ENCODE assay signal across 15 mouse cellular contexts in the genomic region with DNA sequence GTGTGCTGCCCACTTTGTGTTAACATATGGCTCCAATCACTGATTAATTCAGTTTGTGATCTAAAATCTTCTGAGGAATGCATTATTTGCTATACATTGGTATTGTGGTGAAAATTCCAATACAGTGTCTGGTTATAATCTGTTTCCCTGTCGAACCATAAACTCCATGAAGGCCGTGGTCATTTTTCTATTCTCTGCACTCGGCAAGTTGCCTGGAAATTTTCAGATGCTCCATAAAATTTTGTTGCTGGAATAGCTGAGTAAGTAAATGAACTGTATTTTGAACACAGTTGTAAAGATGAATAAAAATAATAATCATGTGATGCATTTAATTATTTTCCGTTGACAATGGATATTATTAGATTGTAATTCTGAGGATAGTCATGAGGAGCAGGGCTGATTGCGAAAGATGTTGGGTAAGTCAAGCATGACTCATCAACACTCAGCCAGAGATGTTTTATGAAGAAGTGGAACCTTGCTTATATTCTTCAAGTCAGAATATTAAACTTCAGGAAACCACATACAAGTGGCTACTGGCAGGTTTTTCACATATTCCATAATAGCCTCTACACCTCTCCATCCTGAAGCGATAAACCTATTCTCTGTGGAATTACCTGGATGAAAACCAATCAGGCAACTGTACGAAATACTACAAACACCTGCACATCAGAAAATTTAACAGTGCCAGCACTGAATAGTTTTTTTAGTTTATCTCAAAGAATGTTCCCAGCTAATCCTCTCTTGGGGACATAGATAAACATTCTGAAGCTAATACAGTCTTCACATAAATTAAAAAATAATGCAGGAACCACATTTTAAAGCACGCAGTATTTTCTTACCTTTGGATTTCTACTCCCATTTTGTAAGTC.
DNase-seq lines count a peak whose midpoint lies in the region; ATAC-seq lines count a peak whose summit lies in the region.
"Had no signal": no experiment of that assay in that cellular context is flagged by ENCODE, and none has a peak within 500 bp of the region (broad histone marks: within the 10 kb centered on the region; RNA-seq: fewer than 3 reads in every experiment).

No protein-coding gene starts in this region.

- H3K9me3 ChIP-seq in limb, embryonic 15.5 days, result no peaks in the 10 kb centered on the region
- no peaks in the 10 kb centered on the region for H3K9me3 ChIP-seq in neural tube, embryonic 15.5 days (replicated peaks)
- H3K9me3 ChIP-seq in forebrain, embryonic 15.5 days, result no peaks in the 10 kb centered on the region
- H3K9me3 ChIP-seq: liver, embryonic 12.5 days; midbrain, embryonic 10.5 days; neural tube, embryonic 12.5 days had no signal

- no peaks in the 10 kb centered on the region for H3K36me3 ChIP-seq in limb, embryonic 15.5 days
- no peaks in the 10 kb centered on the region for H3K36me3 ChIP-seq in neural tube, embryonic 15.5 days
- H3K36me3 ChIP-seq in forebrain, embryonic 15.5 days, result no peaks in the 10 kb centered on the region
- H3K36me3 ChIP-seq: liver, embryonic 12.5 days; midbrain, embryonic 10.5 days; neural tube, embryonic 12.5 days had no signal

- H3K27ac ChIP-seq in limb, embryonic 15.5 days, result no peak overlapping the region
- no peak overlapping the region for H3K27ac ChIP-seq in neural tube, embryonic 15.5 days (replicated peaks)
- no peak overlapping the region for H3K27ac ChIP-seq in forebrain, embryonic 15.5 days (replicated peaks)
- H3K27ac ChIP-seq: liver, embryonic 12.5 days; midbrain, embryonic 10.5 days; neural tube, embryonic 12.5 days had no signal

- H3K4me1 ChIP-seq in limb, embryonic 15.5 days, result no peaks in the 10 kb centered on the region
- no peaks in the 10 kb centered on the region for H3K4me1 ChIP-seq in neural tube, embryonic 15.5 days
- no peaks in the 10 kb centered on the region for H3K4me1 ChIP-seq in forebrain, embryonic 15.5 days
- H3K4me1 ChIP-seq: liver, embryonic 12.5 days; midbrain, embryonic 10.5 days; neural tube, embryonic 12.5 days had no signal

- WGBS in limb, embryonic 15.5 days, result 42% methylated on average over 8 of the region's 8 CpGs
- WGBS in neural tube, embryonic 15.5 days, result 78% methylated on average over 8 of the region's 8 CpGs
- 93% methylated on average over 8 of the region's 8 CpGs for WGBS in forebrain, embryonic 15.5 days

- no peak overlapping the region for H3K9ac ChIP-seq in limb, embryonic 15.5 days
- no peak overlapping the region for H3K9ac ChIP-seq in neural tube, embryonic 15.5 days (replicated peaks)
- no peak overlapping the region for H3K9ac ChIP-seq in forebrain, embryonic 15.5 days (replicated peaks)
- H3K9ac ChIP-seq: liver, embryonic 12.5 days; neural tube, embryonic 12.5 days had no signal

- DNase-seq in gastrocnemius, postnatal 25 days, result peak; percentile 10
- DNase-seq in gastrocnemius, postnatal 10 days, result no peak
- DNase-seq in 3T3-L1 (ENCODE audit: low read depth, low spot score), result peak; percentile 79
- DNase-seq in adrenal gland, postnatal 14 days, result peak; percentile 16
- no peak for DNase-seq in cerebellum, adult 11-12 months
- DNase-seq: heart, postnatal 10 days; kidney, postnatal 25 days; layer of hippocampus, postnatal 36 days; thymus, postnatal 25 days had no signal

- no peak overlapping the region for H3K4me2 ChIP-seq in limb, embryonic 15.5 days
- H3K4me2 ChIP-seq in neural tube, embryonic 15.5 days, result no peak overlapping the region
- H3K4me2 ChIP-seq in forebrain, embryonic 15.5 days (replicated peaks), result no peak overlapping the region
- H3K4me2 ChIP-seq: liver, embryonic 12.5 days; neural tube, embryonic 12.5 days had no signal

- H3K4me3 ChIP-seq in limb, embryonic 15.5 days, result no peak overlapping the region
- no peak overlapping the region for H3K4me3 ChIP-seq in neural tube, embryonic 15.5 days (replicated peaks)
- H3K4me3 ChIP-seq in forebrain, embryonic 15.5 days, result no peak overlapping the region
- H3K4me3 ChIP-seq: liver, embryonic 12.5 days; midbrain, embryonic 10.5 days; neural tube, embryonic 12.5 days had no signal

- no peaks in the 10 kb centered on the region for H3K27me3 ChIP-seq in limb, embryonic 15.5 days
- no peaks in the 10 kb centered on the region for H3K27me3 ChIP-seq in neural tube, embryonic 15.5 days (replicated peaks)
- no peaks in the 10 kb centered on the region for H3K27me3 ChIP-seq in forebrain, embryonic 15.5 days
- H3K27me3 ChIP-seq: liver, embryonic 12.5 days; neural tube, embryonic 12.5 days had no signal

- peak; percentile 61; the same call in 1 of the 2 replicates for ATAC-seq in limb, embryonic 15.5 days (ENCODE audit: insufficient number of reproducible peaks, low FRiP score, low TSS enrichment, low read depth)
- ATAC-seq in neural tube, embryonic 15.5 days (ENCODE audit: low FRiP score), result no peak
- no peak for ATAC-seq in forebrain, embryonic 15.5 days (replicated peaks)
- ATAC-seq: liver, embryonic 12.5 days had no signal

Comparison
In these comparisons a context has a peak if more than half of its experiments do, and no peak if none do; other contexts are left out.
1. DNase-seq: peak in gastrocnemius, postnatal 25 days (single experiment), 3T3-L1 (single experiment) and adrenal gland, postnatal 14 days (single experiment); none in gastrocnemius, postnatal 10 days (single experiment) and cerebellum, adult 11-12 months (single experiment).